Mouse (Mus musculus) megakaryocyte, adult 5-6 weeks (primary cell): ENCODE measurements around the gene Cenpv. TPM values are rescaled to one million over a fixed set of nuclear protein-coding genes. Genes with fewer than 3 reads are reported as not detected.
"Not testable (repeated sequence)": the region's sequence is repeated elsewhere in the genome, so short reads cannot be mapped to it uniquely, and the experiment has no call there.

Experiments used
- ATAC-seq: 2 replicates; pipeline ENCODE4 v1.8.0; 2016; ENCODE audit warnings: mild to moderate bottlenecking, inconsistent platforms; ENCODE audit not compliant: poor library complexity, severe bottlenecking
- total RNA-seq, 2 experiments: library from RNA; stranded (forward) in 1 of 2; stranded (reverse) in 1 of 2; fragments of 153-499, 151-499 nt in 1 of 2; fragments of 221-1000, 200-1000 nt in 1 of 2; gene quantifications; 2 replicates each; pipeline versions ENCODE4 v1.2.3 to v1.2.4; 2015 to 2017

The Cenpv gene
- total RNA-seq, 2 experiments from 2014 or later = 3.1 to 5.2 TPM

DNA sequence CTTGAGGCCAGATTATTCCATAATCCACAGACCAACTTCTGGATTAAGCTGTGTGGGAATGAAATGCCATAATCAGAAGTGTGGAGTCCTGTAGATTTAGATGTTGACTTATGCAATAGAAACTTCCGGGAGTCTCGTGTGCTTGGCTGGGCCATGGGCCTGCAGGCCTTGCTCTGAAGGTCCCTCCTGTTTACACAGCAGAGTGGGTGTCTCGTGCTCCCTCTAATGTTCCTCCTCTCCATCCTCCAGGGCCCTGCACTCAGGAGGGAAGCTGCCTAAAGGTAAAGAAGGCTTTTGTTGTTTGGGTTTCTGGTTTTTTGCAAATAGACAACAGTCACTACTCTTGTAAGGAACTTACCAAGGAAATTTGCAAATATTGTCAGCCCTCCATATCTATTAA is 29.5 kb downstream of the Cenpv start:
- no peak for ATAC-seq

DNA sequence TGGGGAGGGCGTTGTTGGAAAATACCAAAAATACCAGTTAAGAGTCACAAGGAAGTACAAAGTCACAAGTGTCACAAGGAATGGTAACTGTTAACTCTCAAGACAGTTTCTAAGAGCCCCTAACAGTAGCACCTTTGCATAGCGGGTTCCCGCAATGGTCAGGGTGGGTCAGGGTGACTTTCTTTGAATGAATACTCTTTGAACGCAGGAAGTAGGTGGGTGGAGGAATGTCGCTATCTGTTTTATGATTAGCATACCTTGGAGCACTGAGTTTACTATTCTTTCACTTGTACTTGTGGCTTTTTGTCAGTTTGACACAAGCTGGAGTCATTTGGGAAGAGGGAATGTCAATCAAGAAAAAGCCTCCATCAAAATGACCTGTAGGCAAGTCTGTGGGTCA is 30.2 kb downstream of the Cenpv start:
- ATAC-seq = not testable (repeated sequence)

GRCm38 (mm10) chr11:62508365-62508764 is 30.7 kb downstream of the Cenpv start:
- ATAC-seq = not testable (repeated sequence)

- ATAC-seq = no peak
Measured at GRCm38 (mm10) chr11:62507683-62508082, 31.4 kb downstream of the Cenpv start.

GRCm38 (mm10) chr11:62500529-62500928 is 38.5 kb downstream of the Cenpv start:
- no peak for ATAC-seq

DNA sequence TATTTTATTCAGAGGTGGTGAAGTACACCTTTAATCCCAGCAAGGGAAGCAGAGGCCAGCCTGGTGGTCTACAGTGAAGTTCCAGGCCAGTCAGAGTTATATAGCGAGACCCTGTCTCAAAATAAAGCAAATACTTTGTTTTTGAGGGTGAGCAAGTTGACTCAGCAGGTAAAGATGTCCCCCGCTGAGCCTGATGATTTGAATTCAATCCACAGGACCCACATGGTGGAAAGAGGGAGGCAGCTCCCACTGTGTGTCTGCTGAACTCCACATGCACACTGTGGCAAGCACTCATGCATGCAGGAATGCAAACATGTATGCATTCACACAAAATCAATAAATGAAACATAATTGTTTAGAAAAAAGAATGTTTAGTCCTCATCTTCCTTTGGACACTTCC is 40.3 kb downstream of the Cenpv start:
- ATAC-seq = no peak

DNA sequence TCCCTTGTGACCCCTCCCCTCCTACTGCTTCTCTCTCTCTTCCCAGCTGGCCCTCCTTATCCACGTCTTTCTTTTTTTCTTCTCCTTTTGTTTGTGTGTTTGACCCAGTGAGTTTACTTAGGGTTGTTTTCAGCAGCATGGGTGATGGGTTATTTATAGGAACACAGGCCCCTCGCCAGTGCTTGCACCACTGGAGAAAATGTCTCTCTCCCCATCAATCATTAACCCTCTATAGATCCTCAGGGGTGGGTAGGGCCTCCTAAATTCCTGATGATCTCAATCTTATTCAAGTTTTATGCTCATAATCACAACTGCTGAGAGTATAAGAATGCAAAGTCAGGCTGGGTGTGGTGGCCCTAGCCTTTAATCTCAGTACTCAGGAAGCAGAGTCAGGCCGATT is 41.9 kb downstream of the Cenpv start:
- no peak for ATAC-seq

- ATAC-seq = peak; percentile 57
Measured at GRCm38 (mm10) chr11:62496151-62496715, 42.8 kb downstream of the Cenpv start.

DNA sequence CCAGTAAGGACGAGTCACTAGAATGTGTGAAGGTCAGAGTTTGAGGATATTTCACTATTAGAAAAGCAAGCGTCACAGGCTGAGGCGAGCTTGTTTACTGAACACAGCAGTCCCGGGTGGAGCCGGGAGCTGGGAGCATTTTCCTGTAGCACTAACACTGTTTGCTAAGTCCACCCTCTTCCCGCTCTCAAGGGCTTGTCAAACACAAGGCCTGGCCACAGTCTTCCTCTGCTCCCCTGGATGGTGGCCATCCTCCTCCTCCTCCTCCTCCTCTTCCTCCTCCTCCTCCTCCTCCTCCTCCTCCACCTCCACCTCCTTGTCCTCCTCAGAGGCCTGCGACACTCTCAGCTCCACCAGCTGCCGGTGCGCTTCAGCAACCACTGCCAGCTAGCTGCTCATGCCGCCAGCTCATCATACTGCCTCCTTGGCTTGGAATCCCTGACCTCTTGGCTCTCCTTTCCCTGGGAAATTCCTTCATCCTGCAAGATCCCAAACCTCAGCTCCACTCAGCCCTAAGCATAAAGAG is 43.7 kb downstream of the Cenpv start:
- no peak for ATAC-seq

DNA sequence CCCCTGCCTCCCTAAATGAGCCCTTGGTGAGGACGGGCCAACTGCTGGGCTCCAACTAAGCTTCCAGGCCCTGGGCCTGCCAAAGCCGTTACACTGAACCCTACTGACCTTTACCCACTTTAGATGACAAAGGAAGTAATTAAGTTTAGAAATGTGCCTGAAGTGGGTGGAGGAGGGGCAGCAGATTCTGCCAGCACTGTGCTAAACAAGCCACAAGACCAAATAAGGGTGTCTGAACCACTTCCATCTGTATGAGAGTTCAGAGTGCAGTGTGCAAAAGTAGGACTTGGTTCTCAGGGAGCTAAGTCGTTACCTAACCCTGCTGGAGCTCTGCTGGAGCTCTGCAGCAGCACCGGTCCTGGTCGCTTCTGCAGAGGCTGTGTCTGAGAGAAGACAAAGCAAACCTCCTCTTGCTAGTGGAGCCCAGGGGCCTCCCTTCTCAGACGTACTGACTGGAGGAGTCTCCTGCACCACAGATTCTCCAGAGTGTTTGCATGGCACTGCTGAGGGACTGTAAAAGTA is 44.2 kb downstream of the Cenpv start:
- ATAC-seq = peak; percentile 88

- ATAC-seq = no peak
Measured at GRCm38 (mm10) chr11:62493701-62494100, 45.4 kb downstream of the Cenpv start.

DNA sequence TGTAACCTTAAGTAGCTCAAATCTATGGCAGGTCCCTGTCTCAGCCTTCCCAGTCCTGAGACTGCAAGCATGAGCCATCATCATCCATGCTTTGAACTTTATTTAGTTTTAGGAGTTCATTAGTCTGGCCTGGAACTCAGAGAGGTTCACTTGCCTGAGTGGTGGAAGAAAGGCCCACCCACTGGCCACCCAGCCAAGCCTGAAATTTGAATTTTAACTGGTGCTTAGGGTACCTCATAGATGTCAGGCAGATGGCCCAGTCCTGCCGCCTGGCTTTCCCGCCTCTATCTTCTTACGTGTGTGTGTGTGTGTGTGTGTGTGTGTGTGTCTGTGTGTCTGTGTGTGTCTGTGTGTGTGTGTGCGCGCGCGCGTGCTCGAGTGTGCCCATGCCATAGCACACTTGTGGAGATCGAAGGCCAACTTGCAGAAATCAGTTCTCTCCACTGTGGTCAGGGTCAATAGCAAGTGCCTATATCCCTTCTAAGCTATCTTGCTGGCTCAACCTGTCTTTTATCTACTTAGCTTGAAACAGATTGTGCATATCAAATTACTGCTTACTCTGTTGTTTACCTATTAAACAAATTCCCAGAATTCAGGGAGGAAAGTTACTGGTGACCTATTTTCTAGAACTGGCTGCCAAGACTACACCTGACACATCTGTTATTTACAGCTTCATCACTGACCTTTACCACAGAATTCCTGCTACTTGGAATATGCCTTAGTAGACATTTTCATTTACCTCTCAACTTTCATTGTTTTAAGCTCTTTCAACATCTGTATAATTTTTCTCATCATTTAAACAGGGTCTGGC is 51.3 kb downstream of the Cenpv start:
- no peak for ATAC-seq

DNA sequence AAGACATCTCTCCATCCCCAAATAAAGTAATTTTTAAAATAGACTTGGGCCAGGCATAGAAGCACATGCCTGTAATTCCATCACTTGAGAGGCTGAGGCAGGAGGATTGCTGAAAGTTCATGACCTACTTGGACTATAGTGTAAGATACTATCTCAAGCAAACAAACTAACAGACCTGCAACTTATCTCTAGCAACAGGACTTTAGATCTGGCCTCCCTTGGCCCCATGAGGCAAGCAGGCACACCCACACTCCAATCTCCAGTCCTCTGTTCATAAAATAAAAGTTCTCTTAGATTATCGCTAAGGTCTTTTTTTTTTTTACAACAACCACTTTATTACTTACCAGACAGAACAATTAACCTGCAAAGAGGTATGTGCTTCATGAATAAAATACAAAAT is 52.1 kb downstream of the Cenpv start:
- no peak for ATAC-seq

GRCm38 (mm10) chr11:62479581-62479980 is 59.5 kb downstream of the Cenpv start:
- ATAC-seq = no peak

DNA sequence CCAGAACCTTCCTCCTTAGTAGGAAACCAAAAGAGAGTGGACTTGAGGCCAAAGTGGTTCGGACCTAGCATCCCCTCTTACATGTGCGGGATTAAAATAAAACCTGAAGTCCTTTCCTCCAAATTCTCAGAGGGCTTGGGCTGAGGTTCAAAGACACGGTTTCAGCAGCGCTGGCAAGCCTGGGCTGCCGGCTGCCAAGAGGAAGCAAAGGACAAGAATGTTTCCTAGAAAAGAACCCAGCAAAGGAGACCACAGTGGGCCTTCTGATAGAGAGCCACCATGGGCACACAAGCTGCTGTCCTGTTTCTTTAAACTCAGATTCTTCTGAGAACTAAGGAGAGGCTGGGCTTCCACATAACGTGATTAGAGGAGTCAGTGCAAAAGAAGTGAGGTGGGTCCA is 60.1 kb downstream of the Cenpv start:
- ATAC-seq = no peak

DNA sequence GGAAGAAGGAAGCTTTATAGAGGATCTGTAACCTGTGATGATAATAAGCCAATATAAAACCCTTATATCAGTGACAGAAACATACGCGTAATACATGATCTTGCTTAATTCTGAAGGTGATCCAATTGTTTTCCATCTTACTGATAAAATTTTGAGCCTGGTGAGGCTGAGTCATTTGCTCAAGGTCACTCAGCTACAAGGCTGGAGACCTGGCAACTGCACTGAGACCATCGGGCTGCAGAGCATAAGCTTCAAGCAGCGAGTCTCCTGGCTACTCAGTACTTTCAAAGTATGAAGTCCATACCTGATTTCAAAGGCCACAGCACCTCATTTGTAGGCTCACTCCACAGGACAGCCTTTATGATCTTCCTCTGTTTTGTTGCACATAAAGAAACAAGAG is 62.9 kb downstream of the Cenpv start:
- ATAC-seq = no peak

Other genes starting within 250 kb of the Cenpv start
- gene Pigl, start 80.8 kb downstream of the Cenpv start, total RNA-seq (2015) = 5.7 and 9.2 TPM in 2 replicates
- 1.7 and 2.5 TPM in 2 replicates for gene Pigl, start 80.8 kb downstream of the Cenpv start, total RNA-seq (2017)
- 275 and 280 TPM in 2 replicates for gene Ncor1, start 80.7 kb downstream of the Cenpv start, total RNA-seq (2015)
- 213 and 290 TPM in 2 replicates for gene Ncor1, start 80.7 kb downstream of the Cenpv start, total RNA-seq (2017)
- gene Ubb, start 11.9 kb upstream of the Cenpv start, total RNA-seq (2015) = 1,447 and 1,627 TPM in 2 replicates
- 835 and 1,053 TPM in 2 replicates for gene Ubb, start 11.9 kb upstream of the Cenpv start, total RNA-seq (2017)
- 24.9 and 27.9 TPM in 2 replicates for gene Trpv2, start 35.2 kb upstream of the Cenpv start, total RNA-seq (2015)
- gene Trpv2, start 35.2 kb upstream of the Cenpv start, total RNA-seq (2017) = 46.6 and 51.1 TPM in 2 replicates
- 5.7 TPM in 2 replicates for gene Lrrc75a, start 109.3 kb upstream of the Cenpv start, total RNA-seq (2015)
- 3.6 and 5.7 TPM in 2 replicates for gene Lrrc75a, start 109.3 kb upstream of the Cenpv start, total RNA-seq (2017)
- gene Mmgt2, start 109.4 kb upstream of the Cenpv start, total RNA-seq (2015) = 19.0 and 19.3 TPM in 2 replicates
- gene Mmgt2, start 109.4 kb upstream of the Cenpv start, total RNA-seq (2017) = 7.2 and 10.9 TPM in 2 replicates
- 2.9 TPM in 2 replicates for gene Zfp287, start 192.6 kb upstream of the Cenpv start, total RNA-seq (2015)
- 2.3 and 2.7 TPM in 2 replicates for gene Zfp287, start 192.6 kb upstream of the Cenpv start, total RNA-seq (2017)
- gene Gm10428, start 213.8 kb upstream of the Cenpv start, total RNA-seq (2015) = not detected in 2 replicates
- not detected in 2 replicates for gene Gm10428, start 213.8 kb upstream of the Cenpv start, total RNA-seq (2017)